Mouse (Mus musculus) gastrocnemius, postnatal 10 days (tissue): ENCODE results near the gene Gm42906. TPM values are rescaled to one million over a fixed set of nuclear protein-coding genes. Genes with fewer than 3 reads are reported as not detected.
A peak's percentile ranks its signal among the peaks of the same experiment; 100 is the strongest.

Experiments used
- DNase-seq: peaks from one replicate; pipeline ENCODE4 v3.0.0; 2021; ENCODE audit warnings: mixed read lengths
- total RNA-seq, 2 experiments: library from RNA; stranded (reverse); gene quantifications; 2 replicates each; pipeline ENCODE4 v1.2.3; 2021

The Gm42906 gene
- total RNA-seq, 2 experiments from 2014 or later, result 3.0 to 3.1 TPM

DNA sequence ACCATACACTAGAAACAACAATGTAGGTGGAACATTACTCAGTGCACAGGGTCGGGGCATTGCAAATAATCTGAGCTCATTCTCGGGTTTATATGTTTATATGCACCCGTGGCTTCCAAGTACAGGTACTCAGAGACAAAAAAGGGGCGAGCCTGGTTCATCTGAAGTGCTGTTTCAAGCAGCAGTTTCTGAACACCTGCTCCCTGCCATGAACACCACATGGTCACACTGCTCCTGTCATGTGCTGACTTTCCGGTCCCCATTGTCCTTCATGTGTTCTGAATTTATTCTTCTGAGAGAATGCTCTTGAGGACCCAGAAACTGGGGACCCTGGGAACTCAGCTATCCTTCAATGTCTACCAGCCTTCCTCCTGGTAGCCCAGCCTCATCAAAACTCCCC is 282.2 kb downstream of the Gm42906 start:
- DNase-seq, result no peak

DNA sequence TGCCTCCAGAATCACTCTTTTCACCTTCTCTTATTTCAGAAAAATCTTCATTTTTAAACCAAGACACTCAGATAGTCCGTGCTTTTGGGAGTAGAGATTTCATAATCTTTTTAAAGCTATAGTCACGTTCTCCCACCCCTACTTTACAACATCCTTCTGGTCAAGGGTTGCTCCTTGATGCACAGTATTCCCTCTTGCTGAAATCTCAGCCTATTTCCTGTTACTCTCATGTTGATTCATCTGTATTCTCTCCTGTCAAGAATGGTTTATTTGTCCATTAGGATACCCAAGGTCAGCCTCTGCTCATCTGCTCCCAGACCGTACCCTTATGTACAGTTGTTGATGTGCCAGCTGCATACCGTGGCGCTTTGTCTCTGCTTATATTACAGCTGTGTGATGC is 284.0 kb downstream of the Gm42906 start:
- DNase-seq, result no peak

DNA sequence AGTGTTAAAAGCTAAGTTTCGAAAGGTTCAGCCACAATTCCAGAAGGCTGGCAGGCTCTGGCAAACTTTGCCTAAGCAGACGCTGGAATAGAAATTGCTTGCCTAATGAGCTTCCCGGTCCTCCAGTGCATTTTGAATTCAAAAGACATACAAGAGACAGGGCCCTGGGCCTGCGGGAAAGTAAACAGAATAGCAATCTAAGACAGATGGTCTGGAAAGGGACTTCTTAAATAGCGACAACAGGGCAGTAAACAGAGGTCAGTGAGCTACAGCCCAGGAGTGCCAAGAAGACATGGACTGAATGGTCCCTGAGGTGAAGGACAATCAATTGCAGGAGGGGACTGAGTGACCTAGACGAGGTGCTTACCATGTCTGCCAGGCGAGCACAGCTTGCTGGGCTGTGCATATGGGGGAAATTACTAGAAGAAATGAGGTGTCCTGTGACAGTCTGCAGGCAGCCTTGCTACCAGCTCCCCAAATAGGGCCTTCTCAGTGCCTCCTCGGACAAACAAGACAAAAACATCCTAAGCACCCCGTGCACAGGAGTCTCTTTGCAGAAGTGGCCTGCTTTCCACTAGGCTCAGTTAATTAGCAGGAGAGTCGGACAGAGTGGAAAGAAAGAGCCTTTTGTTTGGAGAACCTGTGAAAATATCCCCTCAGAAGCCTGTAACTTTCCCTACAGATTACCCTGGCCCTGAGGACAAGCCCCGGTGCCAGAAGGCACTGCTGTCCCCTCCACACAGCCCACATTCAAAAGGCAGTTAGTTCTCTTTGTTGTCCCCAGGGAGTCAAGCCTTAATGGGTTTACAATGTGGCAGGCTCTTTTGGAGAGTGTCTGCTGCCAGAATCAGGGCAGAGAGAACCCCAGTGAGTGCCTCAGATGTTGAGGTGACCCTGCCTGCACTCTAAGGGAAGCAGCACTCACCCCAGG is 285.0 kb downstream of the Gm42906 start:
- DNase-seq, result no peak

DNA sequence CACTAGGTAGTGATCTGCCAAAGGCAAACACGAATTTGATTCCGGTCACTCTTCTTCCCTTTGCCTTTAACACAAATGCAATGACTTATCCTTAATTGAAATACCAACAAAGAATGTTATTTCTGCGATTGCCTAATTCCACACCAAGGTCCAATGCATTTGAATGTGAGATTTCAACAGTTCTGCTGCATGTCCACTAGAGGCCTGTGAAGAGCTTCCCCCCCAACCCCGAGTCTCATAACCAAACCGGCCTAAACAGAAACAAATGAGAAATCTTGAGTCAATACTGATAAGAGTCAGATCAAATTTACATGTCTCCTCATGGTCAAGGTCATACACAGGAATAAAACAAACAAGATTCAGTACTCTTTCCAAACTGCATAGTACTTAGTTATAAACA is 285.7 kb downstream of the Gm42906 start:
- DNase-seq, result no peak

DNA sequence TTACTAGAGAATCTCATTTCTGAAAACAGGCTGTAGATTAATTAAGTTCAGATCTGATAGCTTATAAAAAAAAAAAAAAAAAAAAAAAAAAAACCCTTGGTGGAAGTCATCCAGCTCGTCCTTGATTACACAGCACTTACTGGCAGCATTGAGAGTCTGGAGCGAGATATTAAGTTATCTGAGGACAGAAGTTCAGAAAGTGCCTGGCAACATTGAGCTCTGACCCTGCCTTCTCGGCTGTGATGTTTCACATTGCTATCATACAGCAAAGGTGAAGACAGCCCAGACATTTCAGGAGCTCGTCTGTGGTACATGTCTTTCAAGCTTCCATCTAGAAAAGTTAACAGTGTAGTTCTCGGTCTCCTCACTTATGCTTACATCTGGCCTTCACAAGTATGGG is 290.1 kb downstream of the Gm42906 start:
- DNase-seq, result no peak

DNA sequence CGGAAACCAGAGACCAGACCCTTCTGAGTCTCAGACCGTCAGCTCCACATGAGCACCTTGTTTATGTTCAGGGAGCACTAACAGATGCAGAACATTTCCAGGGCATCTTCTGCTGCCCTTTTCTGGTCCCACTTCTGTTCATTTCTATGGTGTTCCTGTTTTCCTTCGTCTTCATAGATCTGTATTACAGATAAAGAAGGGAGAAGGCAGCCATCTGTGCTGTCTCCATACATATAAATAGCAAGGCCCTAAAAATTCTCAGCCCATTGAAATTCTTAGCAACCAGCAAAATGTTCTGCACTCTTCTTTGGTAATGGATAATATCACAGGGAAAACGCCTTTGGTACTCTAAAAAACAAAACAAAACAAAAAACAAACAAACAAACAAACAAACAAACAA is 290.7 kb downstream of the Gm42906 start:
- DNase-seq, result no peak

DNA sequence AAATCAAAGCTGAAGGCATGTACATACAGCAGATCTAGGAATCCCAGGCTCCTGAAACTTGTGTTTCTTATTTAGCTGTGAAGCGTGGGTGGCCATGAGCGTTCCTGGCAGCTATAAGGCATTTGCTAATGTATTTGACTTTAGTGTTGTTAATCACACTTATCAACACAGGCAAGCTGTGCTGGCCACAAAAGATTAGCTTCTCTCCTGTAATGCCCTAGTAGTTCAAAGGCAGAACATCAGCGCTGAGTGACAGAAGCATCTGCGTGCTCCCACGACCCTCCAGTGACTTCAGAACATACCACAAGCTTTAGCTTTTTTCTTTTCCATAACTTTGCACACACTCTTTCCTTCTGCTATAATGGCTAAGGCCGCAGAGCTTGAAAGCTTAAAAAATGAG is 292.0 kb downstream of the Gm42906 start:
- no peak for DNase-seq

DNA sequence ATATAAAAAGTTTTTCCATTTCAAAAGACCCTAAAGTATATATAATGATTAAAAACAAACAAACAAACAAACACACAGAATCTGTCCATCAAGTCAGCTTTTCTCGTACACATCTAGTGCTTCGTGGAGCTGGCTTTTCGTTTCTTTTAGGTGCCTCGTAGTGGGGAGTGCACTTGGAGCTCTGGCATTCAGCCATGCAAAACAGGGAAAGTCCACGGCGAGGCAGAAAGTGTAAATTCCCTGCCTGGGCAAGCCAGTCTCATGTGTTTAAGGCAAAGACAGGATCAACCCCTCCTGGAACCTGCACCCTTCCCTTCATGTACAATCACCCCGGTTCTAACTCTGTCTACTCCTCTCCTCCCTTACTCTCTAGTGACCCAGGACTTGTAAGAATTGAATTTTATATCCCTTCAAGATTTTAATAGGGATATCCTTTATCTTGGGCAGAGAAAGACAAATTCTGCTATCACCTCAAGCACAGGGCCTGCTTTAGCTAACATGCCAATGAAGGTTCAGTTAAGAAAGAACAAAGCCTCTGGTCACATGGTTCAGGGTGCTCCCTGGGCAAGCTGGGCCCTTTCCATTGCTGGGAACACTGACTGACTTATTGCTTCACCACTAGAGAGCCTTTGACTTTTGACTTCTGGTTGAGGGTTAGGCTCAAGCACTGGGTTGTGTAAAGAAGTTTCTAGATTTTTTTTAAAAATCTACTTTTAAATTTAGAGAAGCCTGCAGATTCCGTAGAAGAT is 292.7 kb downstream of the Gm42906 start:
- DNase-seq, result no peak

DNA sequence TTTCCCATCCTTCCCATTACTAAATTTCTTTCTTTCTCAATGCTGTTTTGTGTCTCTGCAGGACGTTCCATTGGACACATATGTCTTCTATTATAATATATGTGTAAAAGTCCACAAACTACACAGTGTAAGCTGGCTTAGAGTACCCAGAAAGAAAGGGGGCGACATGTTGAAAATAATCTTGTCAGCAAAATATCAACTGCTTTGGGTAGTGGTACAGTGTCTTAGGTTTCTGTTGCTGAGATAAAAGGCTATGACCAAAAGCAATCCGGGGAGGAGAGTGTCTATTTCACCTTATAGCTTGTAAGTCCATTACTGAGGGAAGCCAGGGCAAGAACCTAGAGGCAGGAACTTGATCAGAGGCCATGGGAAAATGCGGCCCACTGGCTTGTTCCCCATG is 293.8 kb downstream of the Gm42906 start:
- no peak for DNase-seq

DNA sequence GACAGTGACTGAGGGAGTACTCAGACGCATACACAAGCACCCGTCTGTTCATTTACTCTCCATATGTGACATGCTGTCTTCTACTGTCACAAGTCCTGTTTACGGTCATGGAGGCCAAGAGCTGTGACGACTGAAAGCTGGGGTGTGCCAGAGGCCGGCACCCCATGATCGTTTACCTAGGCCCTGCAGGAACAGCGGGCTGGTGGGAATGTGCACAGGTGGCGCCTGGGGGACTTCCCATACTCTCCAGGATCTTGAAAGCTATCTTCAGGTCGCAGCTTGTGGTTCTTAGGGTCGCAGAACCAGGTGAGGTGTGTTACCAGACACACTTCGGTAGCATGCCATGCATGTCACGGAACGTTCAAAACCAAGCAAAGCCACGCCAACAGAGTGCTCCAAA is 294.2 kb downstream of the Gm42906 start:
- no peak for DNase-seq

DNA sequence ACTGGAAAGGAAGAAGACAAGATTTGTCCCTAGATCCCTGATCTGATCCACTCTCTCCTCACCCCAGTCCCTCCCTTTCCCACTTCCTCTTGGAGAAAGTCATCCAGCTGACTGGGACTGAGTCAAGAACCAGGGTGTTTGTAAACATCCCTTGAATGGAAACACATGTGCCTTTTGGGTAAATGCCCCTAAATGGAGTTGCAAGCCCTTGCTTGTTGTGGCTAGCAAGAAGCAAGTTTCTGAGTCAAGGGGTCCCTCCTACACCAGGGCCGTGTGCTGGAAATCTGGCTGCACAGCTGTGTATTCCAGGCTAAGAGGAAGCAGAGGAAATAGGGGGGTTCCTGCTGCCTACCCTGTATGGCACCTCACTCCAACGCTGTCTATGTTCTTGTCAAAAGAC is 298.2 kb downstream of the Gm42906 start:
- DNase-seq, result no peak

DNA sequence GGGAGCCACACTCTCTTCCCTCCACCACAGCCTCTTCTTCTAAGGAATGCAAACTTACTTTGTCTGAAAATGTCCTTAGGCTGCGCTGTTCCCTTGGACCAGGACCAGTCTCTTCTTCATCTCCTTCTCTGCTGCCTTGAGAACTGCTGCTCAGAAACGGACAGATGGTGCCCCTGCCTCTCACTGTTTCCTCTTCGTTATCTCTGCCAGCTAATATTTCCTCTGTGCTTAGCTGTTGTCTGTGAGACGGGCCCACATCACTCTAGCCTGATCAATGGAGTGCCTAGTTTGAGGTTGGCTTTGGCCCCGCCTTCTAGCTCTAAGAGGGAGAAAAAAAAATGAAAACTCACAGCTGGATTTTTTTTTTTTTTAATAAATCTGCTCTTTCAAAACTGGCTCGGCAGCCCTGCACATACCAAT is 300.7 kb downstream of the Gm42906 start:
- peak; percentile 25 for DNase-seq

DNA sequence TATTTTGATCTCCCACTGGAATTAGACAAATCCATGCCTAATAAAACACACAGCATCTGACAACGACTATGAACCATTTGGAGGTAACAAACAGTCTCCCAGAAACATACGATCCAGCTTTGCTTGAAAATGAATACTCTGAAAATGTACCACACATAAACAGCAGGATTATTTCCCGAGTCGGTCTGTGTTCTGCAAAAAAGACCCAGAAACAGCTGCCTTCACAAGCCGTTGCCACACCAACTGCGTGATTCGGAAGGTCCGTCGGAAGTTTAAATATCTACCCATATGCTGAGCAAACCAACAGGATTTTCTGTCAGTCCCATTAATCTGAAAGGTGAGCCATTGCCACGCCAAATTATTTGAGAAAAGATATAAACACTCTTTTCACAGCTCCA is 301.4 kb downstream of the Gm42906 start:
- DNase-seq, result no peak

DNA sequence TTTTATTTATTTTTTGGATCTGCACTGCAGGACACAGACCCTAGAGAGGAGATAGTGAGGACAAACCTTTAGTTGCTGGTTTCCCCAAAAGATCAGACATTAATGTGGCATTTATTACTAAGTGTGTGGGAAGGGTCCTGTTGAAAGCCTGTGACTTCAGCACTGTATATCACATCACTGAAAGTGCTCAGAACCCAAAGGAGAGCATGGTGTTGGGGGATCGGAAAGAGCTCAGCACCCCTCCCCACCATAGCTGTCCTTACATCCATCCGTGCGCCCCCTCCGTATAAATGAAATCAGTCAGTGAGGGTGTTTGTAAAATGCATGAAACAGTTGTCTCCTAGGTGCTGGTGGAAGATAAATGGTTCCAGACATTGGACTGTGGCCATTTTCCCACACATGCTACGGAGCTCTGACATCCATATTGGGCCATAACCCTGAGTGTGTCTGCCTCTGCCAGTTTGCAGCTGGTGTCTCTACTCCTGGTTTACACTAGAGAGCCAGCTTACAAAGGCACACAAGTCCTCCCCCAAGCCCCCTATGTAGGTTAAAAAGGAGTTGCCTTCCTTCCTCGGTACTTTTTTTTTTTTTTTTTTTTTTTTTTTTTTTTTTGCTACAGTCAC is 301.9 kb downstream of the Gm42906 start:
- peak; percentile 31 for DNase-seq

DNA sequence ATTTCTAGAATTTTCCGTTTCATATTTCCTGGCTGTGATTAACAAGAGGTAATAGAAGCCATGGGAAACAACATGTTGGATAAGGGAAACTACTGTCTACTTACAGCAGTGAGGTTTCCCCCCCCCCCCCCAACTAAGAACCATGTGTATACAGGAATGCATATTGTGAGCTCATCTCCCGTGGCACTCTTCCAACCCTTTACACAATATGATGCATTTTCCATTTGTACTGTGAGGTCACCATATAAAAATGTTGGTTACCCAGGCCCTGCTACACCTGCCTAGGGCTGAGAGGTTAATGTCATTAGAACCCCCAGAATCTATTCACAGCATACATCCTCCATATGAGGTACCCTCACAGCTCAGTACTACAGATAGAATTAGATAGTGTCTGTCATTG is 310.1 kb downstream of the Gm42906 start:
- no peak for DNase-seq

DNA sequence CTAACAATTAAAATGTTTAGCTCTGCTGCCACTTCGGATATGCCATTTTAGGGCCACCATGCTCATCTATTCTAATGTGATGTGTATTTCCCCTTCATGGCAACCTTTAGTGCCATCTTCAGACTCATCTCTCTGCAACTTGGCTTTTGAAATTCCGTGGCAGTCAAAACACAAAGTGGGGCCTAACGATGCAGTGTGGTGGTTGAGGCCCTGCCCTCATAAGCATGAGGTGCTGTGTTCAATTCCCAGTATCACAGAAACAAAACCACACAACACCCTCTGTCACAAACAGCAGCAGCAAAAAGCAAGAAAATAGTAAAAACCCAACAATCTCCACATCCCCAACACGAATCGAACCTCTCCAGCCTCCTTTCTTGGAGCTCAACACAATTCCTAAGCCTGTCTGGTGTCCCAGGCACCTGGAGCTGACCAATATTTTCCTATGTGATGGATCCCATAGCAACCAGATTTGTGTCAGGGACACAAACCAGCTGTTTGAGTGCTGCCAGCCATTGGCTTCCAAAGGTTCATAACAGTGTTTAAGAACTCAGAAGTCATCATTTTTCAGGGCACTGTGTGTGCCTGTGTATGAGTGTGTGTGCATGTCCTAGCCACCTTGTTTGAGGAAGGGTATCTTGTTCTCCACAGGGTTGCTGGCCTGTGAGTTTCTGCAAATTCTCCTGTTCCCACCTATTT is 311.6 kb downstream of the Gm42906 start:
- no peak for DNase-seq

DNA sequence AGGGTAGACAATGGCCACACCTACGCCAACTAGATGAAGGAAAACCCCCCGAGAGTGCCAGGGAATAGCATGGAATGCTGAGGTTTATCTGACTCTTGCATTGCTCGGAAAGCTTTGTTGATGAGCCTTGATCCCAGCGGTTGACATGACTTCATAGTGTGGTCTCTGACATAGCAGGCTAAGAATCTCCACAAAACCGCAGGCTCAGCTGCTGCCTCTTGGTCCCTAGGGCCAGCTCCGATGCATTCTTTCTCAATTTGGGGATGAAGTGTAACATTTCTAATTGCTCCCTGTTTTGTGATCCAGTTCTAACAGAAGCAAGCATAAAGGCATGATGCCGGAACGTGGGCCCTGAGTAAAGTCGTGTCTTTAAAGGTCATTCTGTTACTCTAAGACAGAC is 315.2 kb downstream of the Gm42906 start:
- no peak for DNase-seq

DNA sequence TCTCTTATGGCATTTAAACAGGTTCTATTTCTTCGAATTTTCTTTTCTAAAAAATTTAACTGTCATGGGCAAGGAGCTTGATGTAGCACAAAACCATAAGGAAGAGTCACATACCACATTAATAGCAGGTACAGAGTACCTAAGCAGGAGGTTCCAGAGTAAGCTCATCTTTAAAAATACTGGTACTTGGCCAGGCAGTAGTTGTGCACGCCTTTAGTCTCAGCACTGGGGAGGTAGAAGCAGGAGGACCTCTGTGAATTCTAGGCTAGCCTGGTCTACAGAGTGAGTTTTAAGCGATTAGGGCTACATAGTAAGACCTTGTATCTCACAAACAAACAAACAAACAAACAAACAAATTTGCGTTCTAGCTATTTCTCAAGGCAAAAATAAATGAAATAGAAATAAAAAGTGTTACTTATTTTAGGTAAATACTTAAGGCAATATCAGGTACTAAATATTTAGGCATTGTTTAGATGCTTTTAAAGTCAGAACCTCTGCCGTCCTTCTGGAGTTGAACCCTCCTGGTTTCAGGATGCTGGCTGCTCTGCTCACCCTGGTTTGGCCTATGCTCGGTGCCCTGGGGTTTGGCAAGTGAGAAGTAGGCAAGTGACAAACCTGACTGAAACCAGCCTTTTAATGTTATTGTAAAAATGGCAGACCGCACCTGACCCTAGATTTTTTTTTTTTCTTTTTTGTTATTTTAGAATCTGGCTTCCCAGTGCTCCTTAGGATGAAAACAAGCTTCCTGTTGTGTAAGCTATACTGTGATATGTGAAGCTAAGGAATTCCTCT is 316.7 kb downstream of the Gm42906 start:
- DNase-seq, result no peak

DNA sequence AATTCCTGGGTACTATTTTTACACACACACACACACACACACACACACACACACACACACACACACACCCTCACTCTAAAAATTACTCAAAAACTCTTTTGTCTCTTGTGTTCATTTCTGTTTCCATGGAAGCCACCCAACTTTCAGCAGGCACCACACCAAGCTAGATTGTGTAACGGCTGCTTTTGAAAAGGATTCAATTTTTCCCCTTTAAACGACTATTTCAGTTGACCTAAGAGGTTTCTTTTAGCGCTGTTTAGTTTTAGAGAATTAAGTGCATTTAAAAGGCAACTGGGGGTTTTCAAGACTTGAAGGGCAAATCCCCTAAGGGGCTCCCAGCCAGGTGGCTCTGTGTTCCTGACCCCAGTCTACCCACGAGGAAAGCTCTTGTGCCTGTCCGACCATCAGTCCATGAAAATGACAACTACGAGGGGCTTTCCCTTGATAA is 317.5 kb downstream of the Gm42906 start:
- peak; percentile 42 for DNase-seq

DNA sequence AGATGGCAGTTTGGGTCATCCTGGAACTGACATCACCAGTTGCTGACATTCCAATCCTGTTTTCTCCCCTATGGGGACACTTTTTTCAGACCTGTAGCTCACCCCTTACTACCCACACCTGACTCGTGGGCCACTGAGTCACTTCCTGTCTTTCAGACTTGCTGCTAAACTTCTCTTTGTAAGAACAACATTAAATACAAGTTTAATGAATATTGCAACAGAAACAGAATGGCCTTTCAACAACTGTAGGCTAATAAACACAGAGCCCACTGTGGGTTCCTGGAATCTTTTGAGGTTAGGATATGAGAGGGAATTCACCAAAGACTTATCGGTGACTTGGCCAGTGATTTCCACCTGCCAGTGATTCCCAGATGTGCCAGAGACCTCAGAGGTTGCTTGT is 318.1 kb downstream of the Gm42906 start:
- DNase-seq, result no peak

DNA sequence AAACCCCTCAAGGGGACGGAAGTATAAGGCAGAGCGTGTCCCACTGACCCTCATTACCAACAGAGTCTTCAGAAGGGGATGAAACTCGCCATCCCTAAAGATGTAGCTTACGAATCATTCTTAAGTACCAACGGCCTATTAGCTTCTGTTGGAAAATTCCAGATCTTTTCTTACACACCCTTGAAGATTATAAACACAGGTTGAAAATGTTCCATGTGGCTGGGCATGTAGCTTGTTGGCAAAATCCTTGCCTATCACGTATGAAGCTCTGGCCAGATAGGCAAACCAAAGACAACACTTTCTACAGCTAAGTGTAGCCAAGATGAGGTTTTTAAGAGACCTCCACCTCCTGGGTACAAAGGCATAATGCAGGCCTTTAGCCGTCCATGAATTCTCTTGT is 319.0 kb downstream of the Gm42906 start:
- no peak for DNase-seq
